Mouse (Mus musculus) C2C12 (cell line): Measurements from ENCODE around the gene Mex3d.

Source experiments
- CEBPB ChIP-seq: IDR thresholded peaks from one replicate; pipeline ENCODE4 v1.6.1; 2011; ENCODE audit warnings: low read depth, mild to moderate bottlenecking, control low read depth, moderate library complexity
- CTCF ChIP-seq: IDR thresholded peaks from one replicate; pipeline ENCODE4 v1.5.1; 2011; ENCODE audit not compliant: control insufficient read depth, insufficient read depth, insufficient read length
- FOSL1 ChIP-seq: IDR thresholded peaks from one replicate; pipeline ENCODE4 v1.8.0; 2011; ENCODE audit warnings: mild to moderate bottlenecking, low read length; ENCODE audit not compliant: poor library complexity, insufficient read depth, severe bottlenecking
- MAX ChIP-seq: IDR thresholded peaks from one replicate; pipeline ENCODE4 v1.6.1; 2011; ENCODE audit warnings: mild to moderate bottlenecking, control low read depth
- MYOD1 ChIP-seq: IDR thresholded peaks from one replicate; pipeline ENCODE4 v1.6.1; 2011; ENCODE audit warnings: low read depth; ENCODE audit not compliant: control insufficient read depth, insufficient read length
- MYOG ChIP-seq: IDR thresholded peaks from one replicate; pipeline ENCODE4 v1.6.1; 2011; ENCODE audit not compliant: control insufficient read depth, insufficient read length; ENCODE audit errors: extremely low read depth
- USF1 ChIP-seq: IDR thresholded peaks from one replicate; pipeline ENCODE4 v1.6.1; 2011; ENCODE audit warnings: low read depth, mild to moderate bottlenecking, control low read depth, moderate library complexity

- no peak for TF ChIP-seq CTCF
- TF ChIP-seq MAX: no peak
- no peak for TF ChIP-seq USF1
- no peak for TF ChIP-seq CEBPB
- no peak for TF ChIP-seq MYOD1
- TF ChIP-seq MYOG: no peak
- TF ChIP-seq FOSL1: no peak
These were observed 556 bp downstream of the Mex3d start for GRCm38 (mm10) chr10:80386735-80387471.
